Mouse (Mus musculus): ENCODE results near the gene Copz1. TPM values are rescaled to one million over a fixed set of nuclear protein-coding genes. Genes with fewer than 3 reads are reported as not detected.

Copz1 gene
- 128 TPM for polyA plus RNA-seq (2017; shearing (Covaris generic))

DNA sequence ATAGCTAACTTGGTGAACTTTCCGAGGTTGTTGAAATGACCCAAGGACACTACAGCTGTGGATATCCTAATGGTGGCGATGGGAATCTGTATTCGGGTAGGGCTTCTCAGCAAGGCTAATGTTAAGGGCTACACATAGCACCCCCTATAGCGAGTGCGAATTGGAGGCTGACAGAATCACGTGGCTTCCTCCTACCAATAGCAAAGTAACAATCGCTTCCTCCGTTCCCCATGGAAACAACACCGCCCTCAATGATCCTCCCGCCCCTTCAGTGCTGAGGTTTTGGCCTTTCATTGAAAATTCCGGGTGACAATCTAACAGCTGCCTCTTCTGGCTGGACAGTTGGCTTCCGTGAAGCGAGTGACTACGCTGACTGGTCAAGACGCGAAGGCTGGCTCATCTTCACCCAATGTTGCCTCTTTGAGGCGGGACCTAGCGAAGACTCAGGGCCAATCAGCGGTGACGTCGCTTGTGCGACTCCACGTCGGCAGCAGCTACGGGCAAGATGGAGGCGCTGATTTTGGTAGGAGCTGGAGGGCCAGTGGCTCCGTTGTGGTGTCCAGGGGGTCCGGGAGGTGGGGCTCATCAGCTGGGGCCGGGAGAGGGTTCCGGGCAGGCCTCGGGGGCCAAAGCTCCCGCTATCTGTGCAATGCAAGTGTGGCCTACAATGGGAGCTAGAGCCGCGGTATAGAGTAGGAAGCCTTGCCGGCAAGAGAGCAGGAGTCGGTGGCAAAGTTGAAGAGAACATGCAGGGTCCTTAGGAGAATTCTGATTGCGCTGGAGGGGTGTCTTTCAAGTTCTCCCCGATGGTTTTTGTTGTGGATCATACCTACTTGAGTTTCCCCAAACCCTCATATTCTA is at the start of gene Copz1:
Gene Copz1 (plus strand): TSS at position 296 of the 861 bp plus-strand sequence.

DNA sequence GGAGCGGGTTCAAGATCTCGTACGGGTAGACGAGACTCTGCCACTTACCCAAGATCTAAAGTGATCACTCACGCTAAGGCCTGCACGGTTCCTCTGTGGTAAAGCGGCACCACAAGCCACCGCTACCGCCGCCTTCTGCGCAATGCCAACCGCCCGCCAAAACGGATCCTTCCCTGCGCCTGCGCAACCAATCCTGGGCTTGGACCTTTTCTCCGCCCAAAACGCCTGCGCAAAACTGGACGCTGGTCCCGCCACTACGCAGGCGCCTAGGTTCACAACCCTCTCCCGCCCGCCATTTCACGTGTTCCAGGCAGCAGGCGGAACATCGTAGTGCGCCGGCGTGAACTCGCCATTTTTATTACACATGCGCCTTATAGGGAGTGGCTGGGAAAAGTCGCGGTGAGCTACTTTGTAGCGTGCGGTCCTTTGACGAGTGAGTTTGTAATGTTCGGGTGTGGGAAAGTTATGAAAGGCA is 32.8 kb upstream of the Copz1 start, which contains the start of gene Cbx5:
Gene Cbx5 (minus strand): TSS at position 132 of the 475 bp plus-strand sequence.

DNA sequence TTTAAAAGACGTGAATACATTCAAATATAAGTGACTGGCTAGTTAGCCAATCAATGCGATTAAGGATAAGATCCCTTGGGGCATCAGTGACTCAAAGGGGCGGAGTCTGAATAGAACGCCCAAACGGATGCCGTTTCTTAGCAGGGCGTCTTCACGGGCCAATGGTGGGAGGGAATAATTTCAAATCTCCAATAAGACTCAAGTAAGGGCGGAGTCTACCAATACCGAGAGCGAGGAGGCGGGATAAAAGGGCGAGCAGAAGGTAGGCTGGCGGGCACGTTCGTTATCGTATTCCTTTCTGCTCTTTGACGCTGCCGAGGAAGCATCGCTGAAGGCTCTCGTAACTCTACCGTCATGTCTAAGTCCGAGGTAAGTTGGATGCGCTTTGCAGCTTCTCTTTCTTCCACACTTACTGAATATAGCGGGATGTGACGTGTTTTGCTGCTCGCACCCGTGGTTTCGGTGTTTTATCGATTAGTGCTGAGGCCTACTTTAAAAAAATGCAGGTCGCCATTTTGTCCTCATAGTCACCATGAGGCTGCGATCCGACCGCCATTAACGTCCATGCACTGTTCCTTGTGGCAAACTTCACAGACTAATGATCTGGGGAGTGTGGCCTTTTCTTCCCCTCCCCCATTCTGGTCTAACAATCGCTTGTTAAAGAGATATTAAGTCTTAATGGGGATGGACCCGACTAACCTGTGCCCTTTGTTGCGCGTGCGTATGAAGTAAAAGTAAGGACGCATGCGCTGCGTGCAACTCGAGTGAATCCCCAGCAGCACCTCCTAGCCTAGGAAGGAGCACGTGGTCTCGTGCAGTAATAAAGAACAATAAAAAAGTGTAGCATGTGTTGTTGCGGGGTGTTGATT is 32.1 kb upstream of the Copz1 start, which contains the start of gene Hnrnpa1:
Gene Hnrnpa1 (plus strand): TSS at position 273 of the 869 bp plus-strand sequence.

DNA sequence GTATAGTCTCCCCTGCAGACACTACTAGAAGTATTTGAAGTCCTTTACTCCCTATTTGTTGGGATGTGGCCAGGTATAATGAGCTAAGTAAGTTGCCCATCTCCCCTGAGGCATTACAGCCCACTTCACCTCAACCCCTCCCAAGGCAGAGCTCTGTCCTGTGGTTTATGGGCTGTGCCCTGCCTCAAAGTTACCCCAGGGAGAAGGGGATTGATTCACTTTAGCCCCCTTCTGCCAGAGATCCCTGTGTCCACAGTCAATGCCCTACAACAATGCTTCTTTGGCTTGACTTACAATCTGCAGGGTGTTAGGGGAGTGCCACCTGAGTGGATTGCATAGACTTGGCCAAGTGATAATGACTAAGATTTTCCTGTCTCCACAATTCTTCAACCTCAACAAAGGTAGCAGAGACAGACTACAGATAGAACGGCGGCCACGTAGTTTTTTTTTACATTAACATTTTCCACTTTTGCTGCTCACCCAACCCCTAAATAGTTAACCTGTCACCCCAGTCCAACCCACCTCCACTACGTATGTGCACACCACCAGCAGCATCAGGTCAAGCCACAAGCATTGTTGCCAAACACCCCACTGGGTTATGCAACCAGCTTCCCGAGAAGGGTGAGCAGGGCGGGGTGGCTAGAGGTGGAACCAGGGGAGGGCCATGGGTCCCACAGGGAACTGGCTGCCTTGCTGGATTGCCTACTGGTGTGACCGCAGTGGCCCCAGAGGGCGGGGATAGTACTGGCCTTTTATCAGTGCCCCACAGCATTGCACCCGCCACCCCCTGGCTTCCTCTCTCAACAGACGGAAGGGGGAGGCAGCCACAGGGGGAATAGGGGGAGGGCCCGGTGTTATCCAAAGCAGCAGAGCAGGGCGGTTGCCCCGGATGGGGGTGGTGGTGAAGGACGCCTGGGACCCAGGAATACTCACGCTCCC is 14.5 kb upstream of the Copz1 start, which contains the start of gene Nfe2:
Gene Nfe2 (minus strand): TSS at position 614 of the 939 bp plus-strand sequence.

DNA sequence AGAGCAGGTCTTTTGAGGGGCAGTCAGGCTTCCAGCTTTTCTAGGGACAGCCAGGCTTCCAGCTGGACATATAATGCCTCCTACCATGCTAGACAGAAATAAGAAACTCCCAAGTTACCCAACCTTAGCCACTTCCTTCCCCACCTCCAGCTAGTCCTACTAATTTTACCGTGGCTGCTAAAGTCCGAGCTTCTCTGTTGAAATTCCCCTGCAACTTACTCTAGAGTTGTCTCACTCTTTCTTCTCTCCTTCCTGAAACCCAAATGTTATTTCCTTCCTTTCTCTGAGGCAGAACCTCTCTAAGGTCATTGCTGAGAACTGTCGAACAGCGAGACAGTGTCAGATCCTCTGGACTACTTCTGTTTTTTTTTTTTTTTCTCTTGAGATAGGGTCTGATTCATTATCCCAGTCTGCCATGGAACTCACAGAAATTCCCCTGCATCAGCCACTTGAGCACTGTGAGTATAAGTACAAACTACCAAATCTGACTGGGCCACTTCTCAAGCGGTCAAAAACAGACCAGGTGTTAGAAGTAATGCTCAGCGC is 37.9 kb downstream of the Copz1 start, which contains the start of gene Gpr84:
Gene Gpr84 (minus strand): TSS at position 248 of the 546 bp plus-strand sequence.

DNA sequence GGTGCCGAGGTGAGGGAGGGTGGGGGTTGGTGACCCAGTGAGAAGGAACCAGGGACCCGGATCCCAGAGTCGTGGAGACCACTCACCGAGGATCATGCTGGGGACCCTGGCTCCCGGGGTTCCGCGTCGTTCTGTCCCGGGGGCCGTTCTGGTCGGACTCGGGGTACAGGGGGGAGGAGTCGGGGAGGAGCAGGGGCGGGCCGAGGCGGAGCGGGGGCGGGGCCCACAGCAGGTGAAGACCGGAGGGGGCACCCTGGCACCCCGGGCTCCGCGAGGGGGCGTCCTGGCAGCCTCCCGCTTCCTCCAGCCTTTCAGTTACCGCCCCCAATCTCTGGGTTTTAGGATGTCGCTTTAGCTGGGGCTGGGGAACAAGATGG is 67.4 kb downstream of the Copz1 start, which contains the start of gene Zfp385a:
Gene Zfp385a (minus strand): TSS at position 133 of the 377 bp plus-strand sequence.

Other genes starting within 250 kb of the Copz1 start
- gene Smug1, start 105.6 kb upstream of the Copz1 start, polyA plus RNA-seq (2017; shearing (Covaris generic)) = 4.1 TPM
- gene Cbx5, start 32.9 kb upstream of the Copz1 start, polyA plus RNA-seq (2017; shearing (Covaris generic)) = 10.3 TPM
- gene Hnrnpa1, start 32.3 kb upstream of the Copz1 start, polyA plus RNA-seq (2017; shearing (Covaris generic)) = 147 TPM
- 1.0 TPM for gene Nfe2, start 14.3 kb upstream of the Copz1 start, polyA plus RNA-seq (2017; shearing (Covaris generic))
- not detected for gene Gpr84, start 37.9 kb downstream of the Copz1 start, polyA plus RNA-seq (2017; shearing (Covaris generic))
- not detected for gene Zfp385a, start 67.4 kb downstream of the Copz1 start, polyA plus RNA-seq (2017; shearing (Covaris generic))
- not detected for gene Itga5, start 94.0 kb downstream of the Copz1 start, polyA plus RNA-seq (2017; shearing (Covaris generic))
- not detected for gene Gtsf1, start 157.8 kb downstream of the Copz1 start, polyA plus RNA-seq (2017; shearing (Covaris generic))
- not detected for gene Gtsf2, start 175.8 kb downstream of the Copz1 start, polyA plus RNA-seq (2017; shearing (Covaris generic))
- gene Nckap1l, start 181.1 kb downstream of the Copz1 start, polyA plus RNA-seq (2017; shearing (Covaris generic)) = 95.8 TPM
- gene Pde1b, start 230.3 kb downstream of the Copz1 start, polyA plus RNA-seq (2017; shearing (Covaris generic)) = 3.5 TPM

All from effector memory CD4-positive, alpha-beta T cell, adult 7 months (primary cell).